Mouse (Mus musculus) central nervous system, embryonic 18 days (tissue): ENCODE results near the gene Nsmce1. TPM values are rescaled to one million over a fixed set of nuclear protein-coding genes. Genes with fewer than 3 reads are reported as not detected.

ENCODE experiments used
- polyA plus RNA-seq: library from polyadenylated mRNA; depleted of rRNA; stranded (reverse); fragments of >200 nt; gene quantifications from 2 replicates; pipeline ENCODE4 v1.2.3, GENCODE M21; 2012; rRNA removed

Gene Nsmce1
- polyA plus RNA-seq: 60.6 and 65.0 TPM in 2 replicates

DNA sequence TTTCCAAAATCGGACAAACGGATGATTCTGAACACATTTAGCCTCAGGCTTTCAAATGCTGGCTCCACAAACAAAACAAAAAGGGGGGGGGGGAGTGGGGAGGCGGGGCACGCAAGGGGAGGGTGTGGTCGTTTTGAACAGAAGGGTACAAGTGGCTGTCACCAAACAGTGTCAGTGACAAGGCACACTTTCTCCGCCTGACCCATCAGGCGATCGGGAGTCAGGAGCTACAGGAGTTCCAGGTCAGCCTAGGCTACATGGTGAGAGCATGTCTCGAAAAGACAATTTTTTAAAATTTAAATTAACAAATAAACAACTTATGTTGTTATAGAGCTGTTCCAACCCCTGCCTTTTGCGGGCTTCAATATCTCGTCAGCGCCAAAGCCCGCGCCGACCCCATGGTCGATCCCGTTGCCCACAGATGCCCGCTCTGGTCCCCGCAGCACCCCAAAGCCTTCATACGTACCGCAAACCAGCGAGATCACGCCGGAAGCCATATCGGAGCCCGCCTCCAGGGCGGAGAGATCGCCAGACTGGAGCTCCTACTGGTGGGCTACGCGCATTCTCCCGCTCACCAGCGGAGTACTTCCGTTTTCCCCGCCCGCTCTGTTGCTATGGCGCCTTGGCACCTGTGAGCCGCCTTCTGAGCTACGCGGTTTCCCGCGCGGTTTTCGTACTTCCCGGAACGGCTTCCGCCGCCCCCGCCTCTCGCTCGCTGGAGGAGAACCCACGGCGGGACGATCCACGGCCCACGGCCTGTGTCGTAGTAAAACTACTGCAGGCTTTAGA lies at the start of gene Nsmce1:
Gene Nsmce1 (minus strand): TSS at position 650 of the 789 bp plus-strand sequence.

DNA sequence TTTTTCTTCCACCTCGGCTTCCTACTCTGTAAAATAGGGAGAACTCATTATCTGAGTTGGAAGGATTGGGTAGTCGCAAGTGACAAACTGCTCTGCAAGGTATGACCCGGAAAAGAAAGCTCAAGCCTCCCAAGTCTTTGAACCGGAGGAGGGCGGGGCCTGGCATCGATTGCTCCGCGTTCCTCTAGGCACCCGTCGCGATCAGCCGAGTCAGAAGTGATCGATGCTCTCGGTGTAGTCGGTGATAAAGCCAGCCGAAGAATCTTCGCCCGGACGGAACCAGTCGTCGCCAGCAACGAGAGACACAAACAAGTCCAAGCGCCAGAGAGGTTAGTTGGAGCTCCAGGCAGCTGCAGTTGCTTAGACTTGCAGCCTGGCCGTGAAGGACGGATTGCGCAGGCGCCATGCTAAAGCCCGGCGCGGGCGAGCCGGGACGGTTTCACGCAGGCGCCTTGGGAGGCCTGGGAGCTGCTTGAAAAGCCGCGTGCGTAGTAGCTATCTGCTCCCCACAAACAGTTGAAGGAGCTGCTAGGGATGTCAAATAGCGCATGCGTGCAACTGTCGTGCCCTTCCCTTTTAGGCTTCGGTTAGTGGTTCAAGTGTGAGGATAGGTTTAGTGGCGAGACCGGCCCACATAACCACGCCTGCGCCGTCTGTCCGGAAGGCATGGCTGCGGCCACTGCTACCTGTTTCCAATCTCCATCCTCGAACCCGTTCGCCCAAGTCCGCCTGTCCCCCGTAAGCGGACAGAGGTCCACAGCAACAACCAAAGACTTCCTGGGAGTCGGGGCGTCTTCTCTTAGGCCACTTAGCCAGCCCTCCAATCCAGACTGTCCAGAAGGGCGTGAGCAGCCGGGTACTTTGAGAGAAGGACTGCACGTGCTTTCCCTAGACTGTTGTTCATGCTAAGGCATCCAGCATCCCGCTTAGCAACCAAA lies 46.7 kb downstream of the Nsmce1 start, which contains the start of gene Kdm8:
Gene Kdm8 (plus strand): TSS at position 213 of the 938 bp plus-strand sequence.

Other genes with a start within 250 kb of the Nsmce1 start
- 4.8 and 5.5 TPM in 2 replicates for gene Kdm8, start 46.9 kb downstream of the Nsmce1 start, polyA plus RNA-seq
- gene Il4ra, start 60.5 kb upstream of the Nsmce1 start, polyA plus RNA-seq: 5.6 and 8.8 TPM in 2 replicates
- gene Il21r, start 111.8 kb upstream of the Nsmce1 start, polyA plus RNA-seq: 0.24 and 0.31 TPM in 2 replicates
- 41.3 and 43.3 TPM in 2 replicates for gene Gtf3c1, start 216.2 kb upstream of the Nsmce1 start, polyA plus RNA-seq
- 14.4 and 15.2 TPM in 2 replicates for gene D430042O09Rik, start 216.3 kb upstream of the Nsmce1 start, polyA plus RNA-seq